Mouse (Mus musculus) spleen, adult 18-20 months (tissue): ENCODE results near the gene Sparcl1.

Experiments
- DNase-seq, 2 experiments: peaks; one replicate each; pipeline ENCODE4 v3.0.0; 2022; ENCODE audit warnings: mixed read lengths in 2 of 2

Sparcl1 gene

GRCm38 (mm10) chr5:104110171-104110920 lies 3.2 kb downstream of the Sparcl1 start:
- DNase-seq = no peak

GRCm38 (mm10) chr5:104109516-104109915 lies 4.0 kb downstream of the Sparcl1 start:
- DNase-seq = no peak

GRCm38 (mm10) chr5:104108879-104109369 lies 4.6 kb downstream of the Sparcl1 start:
- no peak for DNase-seq

- DNase-seq = no peak
These were observed 5.2 kb downstream of the Sparcl1 start for GRCm38 (mm10) chr5:104108127-104108875.

- DNase-seq = no peak
These were observed 9.4 kb downstream of the Sparcl1 start for GRCm38 (mm10) chr5:104104111-104104510.

- DNase-seq = no peak
These were observed 10.4 kb downstream of the Sparcl1 start for GRCm38 (mm10) chr5:104103171-104103570.

- DNase-seq = no peak
These were observed 11.6 kb downstream of the Sparcl1 start for GRCm38 (mm10) chr5:104101678-104102531.

GRCm38 (mm10) chr5:104096078-104096938 lies 17.2 kb downstream of the Sparcl1 start:
- DNase-seq = no peak

GRCm38 (mm10) chr5:104095416-104096077 lies 18.0 kb downstream of the Sparcl1 start:
- no peak for DNase-seq

GRCm38 (mm10) chr5:104089751-104090150 lies 23.8 kb downstream of the Sparcl1 start:
- DNase-seq = no peak

- DNase-seq = no peak
These were observed 28.2 kb downstream of the Sparcl1 start for GRCm38 (mm10) chr5:104085366-104085765.

- DNase-seq = no peak
These were observed 32.8 kb downstream of the Sparcl1 start for GRCm38 (mm10) chr5:104080736-104081135.

GRCm38 (mm10) chr5:104077508-104077907 lies 36.0 kb downstream of the Sparcl1 start, which contains the start of gene Gm17660:
TSS of gene Gm17660 (minus strand) at chr5:104077608.
- DNase-seq = no peak

- DNase-seq = no peak
These were observed 37.2 kb downstream of the Sparcl1 start for GRCm38 (mm10) chr5:104076361-104076760.

GRCm38 (mm10) chr5:104074388-104074787 lies 39.1 kb downstream of the Sparcl1 start:
- DNase-seq = peak in 1 of 2 experiments; percentile 64

- no peak for DNase-seq
These were observed 39.9 kb downstream of the Sparcl1 start for GRCm38 (mm10) chr5:104073602-104074001.

GRCm38 (mm10) chr5:104072272-104072886 lies 41.2 kb downstream of the Sparcl1 start:
- DNase-seq = no peak

GRCm38 (mm10) chr5:104071048-104071447 lies 42.5 kb downstream of the Sparcl1 start:
- no peak for DNase-seq

GRCm38 (mm10) chr5:104068751-104069150 lies 44.8 kb downstream of the Sparcl1 start:
- no peak for DNase-seq

GRCm38 (mm10) chr5:104062773-104063551 lies 50.6 kb downstream of the Sparcl1 start:
- no peak for DNase-seq
